Mouse (Mus musculus) lung, adult 2 months (tissue): ENCODE measurements around the gene Creg1.

Experiments
- CTCF ChIP-seq: fragments of 200-500 bp; IDR thresholded peaks from 2 replicates; pipeline ENCODE4 v1.5.1; 2011; ENCODE audit warnings: mild to moderate bottlenecking, low read length, control low read depth; ENCODE audit not compliant: insufficient read depth
- POLR2A ChIP-seq: fragments of 200-500 bp; IDR thresholded peaks from 2 replicates; pipeline ENCODE4 v1.6.1; 2011; ENCODE audit warnings: low read depth, mild to moderate bottlenecking, control low read depth, low read length, borderline replicate concordance; ENCODE audit errors: extremely low read depth

DNA sequence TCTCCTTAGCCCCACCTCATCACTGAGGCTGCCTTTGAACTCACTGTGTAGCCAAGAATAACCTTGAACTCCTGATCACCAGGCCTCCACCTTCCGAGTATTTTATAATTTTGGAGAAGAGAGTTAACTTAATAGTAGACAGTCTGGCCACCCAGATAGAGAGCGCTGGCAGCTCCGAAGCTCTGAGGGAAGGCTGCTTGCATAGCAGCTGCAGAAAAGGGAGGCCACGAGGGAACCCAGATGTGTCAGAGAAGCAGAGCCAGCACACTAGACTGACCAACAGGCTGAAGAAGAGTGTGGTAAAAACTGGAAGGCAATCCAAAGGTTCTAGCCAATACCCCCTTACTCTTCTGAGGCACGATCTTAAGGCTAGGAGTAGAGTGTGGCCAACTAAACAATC lies 49.7 kb upstream of the Creg1 start:
- TF ChIP-seq POLR2A (no peak), CTCF (no peak)
